Mouse (Mus musculus) heart, adult 2 months (tissue): ENCODE results near the gene Tmem8.

Source experiments
- CTCF ChIP-seq: fragments of 200-600 bp; IDR thresholded peaks from 2 replicates; pipeline ENCODE4 v1.8.1; 2022; ENCODE audit warnings: antibody characterized with exemption, mild to moderate bottlenecking, moderate library complexity
- EP300 ChIP-seq: fragments of 200-500 bp; IDR thresholded peaks from 2 replicates; pipeline ENCODE4 v1.6.1; 2011; ENCODE audit warnings: low read depth, low read length, control low read depth; ENCODE audit not compliant: insufficient read depth
- POLR2A ChIP-seq: fragments of 200-500 bp; IDR thresholded peaks from 2 replicates; pipeline ENCODE4 v1.6.1; 2011; ENCODE audit warnings: mild to moderate bottlenecking, low read depth, low read length, control low read depth; ENCODE audit not compliant: insufficient read depth

GRCm38 (mm10) chr17:26112751-26113150 lies 348 bp upstream of the Tmem8 start:
- TF ChIP-seq EP300 (no peak), POLR2A (no peak), CTCF (no peak)
